Mouse (Mus musculus) neutrophil, adult 5-6 weeks (primary cell): Measurements from ENCODE around the gene Cfap77. TPM values are rescaled to one million over a fixed set of nuclear protein-coding genes. Genes with fewer than 3 reads are reported as not detected.

Source experiments
- ATAC-seq: fragments of 151-379, 151-347 bp; 2 replicates; pipeline ENCODE4 v1.8.0; 2017; ENCODE audit warnings: mild to moderate bottlenecking, moderate TSS enrichment; ENCODE audit not compliant: insufficient number of reproducible peaks, poor library complexity, low FRiP score, severe bottlenecking; ENCODE audit errors: extremely low read depth
- total RNA-seq: library from RNA; stranded (forward); fragments of 200-1000 nt; gene quantifications from 2 replicates; pipeline ENCODE4 v1.2.3, GENCODE M21; 2017

Gene Cfap77
- total RNA-seq, 1 experiment from 2014 or later, result not detected

GRCm38 (mm10) chr2:29012523-29012922 lies 42.3 kb downstream of the Cfap77 start:
- no peak for ATAC-seq

- ATAC-seq, result no peak
Observed at GRCm38 (mm10) chr2:29007656-29008055, 47.2 kb downstream of the Cfap77 start.

DNA sequence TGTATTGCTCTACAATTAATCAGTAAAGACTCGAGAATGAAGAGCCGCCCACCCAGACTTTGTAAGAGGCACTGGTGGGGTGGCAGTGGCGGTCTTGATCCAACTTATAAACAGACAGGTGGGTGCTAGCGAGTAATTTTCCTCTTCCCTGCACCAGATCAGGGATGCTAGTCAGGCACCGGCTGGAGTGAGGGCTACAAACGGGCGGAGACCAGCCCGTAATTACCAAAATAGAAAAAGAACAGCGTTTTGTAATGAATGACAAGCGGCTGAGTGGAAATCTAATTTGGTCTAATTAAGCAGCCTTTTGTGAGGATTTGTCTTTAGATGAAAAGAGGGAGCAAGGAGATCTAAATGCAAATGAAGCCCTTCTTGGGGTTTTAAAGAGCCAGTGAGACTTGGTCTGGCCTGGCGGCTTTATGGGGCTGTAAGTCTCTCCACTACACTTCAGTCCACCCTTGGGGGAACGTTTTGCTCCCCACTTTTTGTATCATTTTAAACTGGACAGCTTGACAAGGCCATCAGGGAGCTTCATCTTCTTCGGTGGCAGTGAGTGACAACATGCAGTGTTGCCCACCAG lies 48.3 kb downstream of the Cfap77 start:
- ATAC-seq, result no peak

DNA sequence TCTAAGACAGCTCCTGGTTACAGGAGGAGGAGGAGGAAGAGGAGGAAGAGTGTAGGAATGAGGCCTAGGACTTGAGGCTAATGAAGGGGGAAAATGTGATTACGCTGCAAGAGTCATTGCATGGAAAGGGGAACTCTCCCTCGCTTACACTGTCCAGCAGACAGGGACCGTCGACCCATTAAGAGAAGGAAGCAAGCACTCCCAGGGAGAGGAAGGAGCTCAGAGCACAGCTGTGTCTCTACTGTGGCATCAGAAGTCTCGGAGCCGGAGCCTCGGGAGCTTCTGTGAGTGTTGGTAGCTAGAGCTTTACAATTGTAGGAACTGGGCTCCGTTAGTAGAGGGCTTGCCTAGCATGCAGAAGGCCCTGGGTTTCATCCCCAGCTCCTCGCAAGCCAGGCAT lies 50.8 kb downstream of the Cfap77 start:
- no peak for ATAC-seq

DNA sequence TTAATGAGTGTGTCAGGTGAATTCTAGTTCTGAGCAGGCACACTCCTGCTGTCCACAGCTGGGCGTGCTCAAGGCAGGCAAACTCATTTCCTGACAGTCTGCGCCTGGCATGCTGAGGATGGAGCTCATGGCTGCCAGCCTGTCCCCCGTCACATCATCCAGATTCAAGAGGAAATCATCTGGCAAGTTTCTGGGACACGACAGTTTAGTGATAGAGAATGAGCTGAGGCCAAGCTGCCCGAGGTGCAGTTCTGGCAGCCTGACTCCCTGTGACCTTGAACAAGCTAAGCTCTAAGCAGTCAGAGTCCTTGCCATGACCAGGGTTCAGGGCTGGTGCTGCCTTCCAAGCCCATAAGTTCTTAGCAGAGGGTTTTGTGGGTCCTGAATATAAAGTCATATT lies 56.6 kb downstream of the Cfap77 start:
- ATAC-seq, result no peak

DNA sequence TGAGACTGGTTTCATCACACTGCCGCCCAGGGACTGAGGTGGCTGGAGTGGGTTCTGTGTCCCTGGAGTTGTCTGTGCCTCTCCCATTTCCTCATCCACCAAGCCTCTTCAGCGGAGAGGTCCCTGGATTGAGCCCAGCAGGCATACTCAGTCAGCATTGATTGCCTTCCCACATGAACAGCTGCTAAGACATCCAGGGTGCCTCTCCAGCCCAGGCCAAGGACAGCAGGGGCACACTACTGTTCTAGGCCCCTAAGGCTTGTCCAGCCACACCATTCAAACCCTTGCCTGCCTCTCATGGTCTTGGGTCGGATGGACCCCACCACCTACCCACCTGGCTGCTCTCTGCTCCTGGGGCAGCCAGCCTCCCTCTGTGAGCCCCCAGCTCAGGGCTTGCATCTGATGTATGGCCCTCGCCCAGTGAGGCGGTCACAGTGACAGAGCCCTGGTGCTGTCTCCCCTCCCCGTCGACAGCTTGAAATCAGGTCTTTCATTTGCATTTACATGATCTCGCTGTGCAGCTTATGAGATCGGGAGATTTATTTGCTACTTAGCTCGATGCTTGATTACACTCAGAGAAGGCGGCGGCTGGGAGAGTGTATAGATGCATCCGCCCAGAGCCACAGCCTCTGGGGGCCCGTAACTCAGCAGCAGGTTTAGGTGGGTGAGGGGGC lies 57.6 kb downstream of the Cfap77 start:
- ATAC-seq, result no peak

DNA sequence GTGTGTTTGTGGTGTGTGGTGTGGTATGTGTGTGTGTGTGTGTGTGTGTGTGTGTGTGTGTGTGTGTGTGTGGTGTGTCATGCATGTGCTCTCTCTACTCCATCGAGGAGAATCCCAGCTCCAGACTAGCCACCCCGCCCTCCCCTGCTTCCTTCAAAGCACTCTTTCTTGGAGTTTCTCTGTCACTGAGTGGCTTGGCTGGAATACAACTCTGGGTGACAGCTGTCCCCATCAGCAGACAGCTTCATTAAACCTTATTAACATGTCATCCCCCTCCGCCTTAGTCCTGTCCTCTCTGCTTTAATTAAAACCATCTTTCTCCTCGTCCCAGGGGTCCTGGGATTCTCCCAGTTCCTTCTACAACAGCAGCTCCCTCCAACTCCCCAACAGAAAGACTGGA lies 59.4 kb downstream of the Cfap77 start:
- ATAC-seq, result no peak

GRCm38 (mm10) chr2:28994014-28994413 lies 60.9 kb downstream of the Cfap77 start:
- ATAC-seq, result no peak

DNA sequence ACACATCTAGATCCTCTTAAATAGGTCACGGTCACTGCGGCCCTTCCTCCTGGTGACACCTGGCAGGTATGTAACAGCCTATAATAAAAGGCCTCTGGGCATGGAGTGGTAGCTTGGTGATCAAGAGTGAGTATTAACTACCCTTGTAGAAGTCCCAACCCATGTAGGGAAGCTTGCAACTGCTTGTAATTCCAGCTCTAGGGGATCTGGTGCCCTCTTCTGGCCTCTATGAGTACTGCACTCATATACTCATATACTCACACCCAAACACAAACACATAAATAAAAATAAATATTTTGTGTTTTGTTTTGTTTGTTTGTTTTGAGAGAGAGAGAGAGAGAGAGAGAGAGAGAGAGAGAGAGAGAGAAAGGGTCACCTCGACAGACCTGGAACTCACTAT lies 66.1 kb downstream of the Cfap77 start:
- no peak for ATAC-seq

DNA sequence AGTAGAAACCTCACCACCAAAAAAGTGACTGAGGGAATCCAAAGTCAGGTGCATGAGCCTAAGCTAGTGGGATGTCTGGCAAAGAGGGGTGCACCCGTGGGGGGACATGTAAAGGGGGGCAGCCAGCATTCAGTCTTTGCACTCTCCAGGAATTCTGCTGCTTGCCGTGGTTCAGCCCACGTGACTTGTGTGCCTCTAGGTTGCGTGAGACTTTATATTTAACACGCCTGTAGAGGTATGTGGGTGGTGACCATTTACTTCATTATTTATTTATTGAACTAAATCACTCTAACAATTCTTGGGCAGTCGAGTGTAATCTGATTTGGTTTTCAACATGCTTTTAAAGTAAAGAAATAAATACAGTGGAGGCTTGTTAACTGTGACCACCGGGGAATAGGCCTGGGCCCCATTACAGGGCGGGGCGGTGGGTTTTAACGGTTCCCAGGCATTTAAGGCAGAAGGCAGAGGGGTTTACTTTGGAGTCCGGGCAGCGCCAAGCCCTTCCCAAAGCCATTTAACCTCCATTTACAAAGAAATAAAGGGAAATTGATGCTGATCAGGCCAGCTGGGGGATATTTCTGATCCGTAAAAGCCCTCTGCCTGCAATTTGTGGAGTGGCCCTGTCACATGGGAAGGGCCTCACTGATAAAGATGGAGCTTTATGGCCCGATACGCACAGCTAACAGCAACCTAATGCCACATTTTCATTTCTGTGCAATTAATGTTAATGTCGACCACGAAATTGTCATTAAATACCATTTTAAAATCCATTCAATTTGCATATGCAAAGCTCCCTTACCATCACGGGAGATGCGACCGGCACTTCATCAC lies 74.6 kb downstream of the Cfap77 start:
- ATAC-seq, result no peak

DNA sequence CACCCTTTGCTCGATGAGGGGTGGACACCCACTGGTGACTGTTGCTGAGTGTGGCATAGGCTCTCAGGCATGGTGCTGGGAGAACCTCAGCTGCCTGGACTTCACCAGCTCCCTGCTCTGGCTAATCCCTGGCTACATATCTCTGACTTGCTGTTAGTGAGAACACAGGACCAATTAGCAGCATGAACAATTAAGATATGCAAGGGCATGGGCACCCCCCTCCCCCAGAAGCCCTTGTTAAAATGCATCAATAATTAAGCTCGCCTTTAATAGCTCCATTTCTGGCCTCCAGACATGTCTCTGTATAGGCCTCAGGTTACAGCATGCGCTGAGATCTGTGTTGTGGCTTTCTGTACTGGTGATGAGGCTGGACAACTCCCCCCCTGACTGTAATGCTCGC lies 76.4 kb downstream of the Cfap77 start:
- ATAC-seq, result no peak

- ATAC-seq, result peak; percentile 21; the same call in 1 of the 2 replicates
Observed at GRCm38 (mm10) chr2:28976635-28977034, 78.2 kb downstream of the Cfap77 start.

DNA sequence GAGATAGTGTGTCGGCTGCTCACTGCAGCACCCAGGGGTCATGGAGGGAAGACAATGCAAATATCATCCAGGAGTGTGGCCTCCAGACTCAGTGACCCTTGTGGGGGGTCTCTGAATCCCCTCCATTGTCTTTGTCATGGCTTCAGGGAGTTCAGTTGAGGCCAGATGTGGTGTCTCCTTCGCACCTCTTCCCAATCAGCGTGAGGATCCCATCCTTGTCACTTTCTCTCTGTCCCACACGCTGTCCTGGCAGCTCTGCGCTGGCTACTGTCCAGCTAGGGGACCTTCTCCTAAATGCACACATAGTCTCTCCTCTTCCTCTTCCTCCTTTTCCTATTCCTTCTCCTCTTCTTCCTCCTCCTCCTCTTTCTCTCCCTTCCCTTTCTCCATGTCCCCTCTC lies 79.3 kb downstream of the Cfap77 start:
- no peak for ATAC-seq

- no peak for ATAC-seq
Observed at GRCm38 (mm10) chr2:28974520-28974919, 80.3 kb downstream of the Cfap77 start.

GRCm38 (mm10) chr2:28973832-28974450 lies 80.9 kb downstream of the Cfap77 start:
- no peak for ATAC-seq

GRCm38 (mm10) chr2:28970424-28970823 lies 84.4 kb downstream of the Cfap77 start:
- no peak for ATAC-seq

DNA sequence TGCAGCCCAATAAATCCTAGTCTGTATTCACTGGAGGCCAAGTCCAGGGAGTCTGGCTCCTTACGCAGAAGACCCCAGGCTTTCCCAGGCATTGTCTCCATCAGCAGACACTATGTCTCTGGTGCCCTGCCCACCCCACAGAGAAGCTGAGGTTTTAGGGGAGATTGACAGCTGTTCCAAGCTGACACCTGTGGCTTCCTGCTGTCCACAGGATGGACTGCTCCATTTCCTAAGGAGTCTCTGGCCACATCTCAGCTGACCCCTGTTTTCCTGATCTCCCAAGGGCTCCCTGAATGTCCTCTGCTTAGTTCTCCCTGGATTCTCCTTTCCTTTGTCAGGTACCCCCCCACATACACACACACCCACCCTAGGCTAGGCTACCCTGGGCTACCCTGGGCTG lies 86.6 kb downstream of the Cfap77 start:
- no peak for ATAC-seq

- no peak for ATAC-seq
Observed at GRCm38 (mm10) chr2:28966151-28966795, 88.6 kb downstream of the Cfap77 start.

- ATAC-seq, result no peak
Observed at GRCm38 (mm10) chr2:28963565-28963964, 91.3 kb downstream of the Cfap77 start.
